Comparison of ENCODE assay signal across 8 mouse cellular contexts in the genomic region with DNA sequence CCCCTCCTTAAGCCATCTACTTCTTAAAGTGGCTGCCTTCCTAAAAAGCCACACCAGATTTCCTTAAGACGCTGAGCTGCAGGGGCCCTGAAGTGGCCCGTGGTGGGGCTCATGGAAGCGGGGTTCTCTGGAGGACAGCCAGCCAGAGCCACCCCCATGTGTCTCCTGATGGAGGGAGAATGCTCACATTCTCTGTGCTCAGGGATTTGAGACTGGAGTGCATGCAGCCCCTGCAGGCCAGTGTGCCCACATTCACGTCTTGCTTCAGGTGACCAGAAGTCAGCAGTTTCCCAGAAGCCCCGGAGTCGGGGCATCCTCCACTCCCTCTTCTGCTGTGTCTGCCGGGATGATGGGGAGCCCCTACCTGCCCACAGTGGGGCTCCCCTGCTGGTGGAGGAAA. TPM values are rescaled to one million over a fixed set of nuclear protein-coding genes. Genes with fewer than 3 reads are reported as not detected.
A peak's percentile ranks its signal among the peaks of the same experiment; 100 is the strongest.
DNase-seq lines count a peak whose midpoint lies in the region; ATAC-seq and TF ChIP-seq lines count a peak whose summit lies in the region.

No protein-coding gene starts in this region.

- no peak for ATAC-seq in embryonic facial prominence, embryonic 14.5 days (ENCODE audit: low read depth)
- ATAC-seq in intestine, postnatal 0 days, result no peak
- ATAC-seq in neural tube, embryonic 13.5 days (ENCODE audit: low read depth), result no peak

- peak overlapping the region; percentile 96 for H3K9ac ChIP-seq in liver, adult 2 months (ENCODE audit: low read depth, low read length)
- peak overlapping the region; percentile 100 for H3K9ac ChIP-seq in embryonic facial prominence, embryonic 14.5 days (ENCODE audit: low read depth, low read length)
- peak overlapping the region; percentile 96 for H3K9ac ChIP-seq in intestine, postnatal 0 days (ENCODE audit: low read depth, low read length)
- peak overlapping the region; percentile 88 for H3K9ac ChIP-seq in neural tube, embryonic 13.5 days

- H3K4me3 ChIP-seq in liver, adult 2 months (ENCODE audit: insufficient read depth, low read depth, low read length), result peak overlapping the region; percentile 92
- peak overlapping the region; percentile 91 for H3K4me3 ChIP-seq in embryonic facial prominence, embryonic 14.5 days (ENCODE audit: low read depth, low read length)
- peak overlapping the region; percentile 70 for H3K4me3 ChIP-seq in intestine, postnatal 0 days (ENCODE audit: low read depth, low read length)
- peak overlapping the region; percentile 93 for H3K4me3 ChIP-seq in neural tube, embryonic 13.5 days

- H3K79me2 ChIP-seq in liver, adult 2 months (ENCODE audit: control insufficient read depth, insufficient read depth, low read length), result peaks cover 17% of the 10 kb centered on the region; the same call in 1 of the 2 replicates

- intact Hi-C loops in left cerebral cortex, postnatal 4 days (cut with DNase I), result no loop called here

- TF ChIP-seq CTCF in liver, adult 2 months (IDR thresholded peaks at IDR 0.05; ENCODE audit: low read depth, low read length), result 0 out of 2 replicates have a peak, but pooled peaks have one; percentile 2
- TF ChIP-seq CTCF in intestine, postnatal 0 days (IDR thresholded peaks at IDR 0.05; ENCODE audit: low read depth), result peak; percentile 32; the same call in 1 of the 2 replicates

- H3K9me3 ChIP-seq in embryonic facial prominence, embryonic 14.5 days (ENCODE audit: control insufficient read depth, low read length), result no peaks in the 10 kb centered on the region
- no peaks in the 10 kb centered on the region for H3K9me3 ChIP-seq in intestine, postnatal 0 days (ENCODE audit: control insufficient read depth)
- H3K9me3 ChIP-seq in neural tube, embryonic 13.5 days, result no peaks in the 10 kb centered on the region

- no peak for TF ChIP-seq POLR2A in liver, adult 2 months (IDR thresholded peaks at IDR 0.05; ENCODE audit: extremely low read depth, insufficient read depth, low read length)

- H3K36me3 ChIP-seq in liver, adult 2 months (ENCODE audit: control insufficient read depth, insufficient read depth, low read length), result peaks cover 11% of the 10 kb centered on the region; the same call in 1 of the 2 replicates
- peaks cover 21% of the 10 kb centered on the region for H3K36me3 ChIP-seq in embryonic facial prominence, embryonic 14.5 days (ENCODE audit: control insufficient read depth, insufficient read depth, low read length)
- H3K36me3 ChIP-seq in intestine, postnatal 0 days (ENCODE audit: control insufficient read depth, insufficient read depth), result peaks cover 23% of the 10 kb centered on the region
- H3K36me3 ChIP-seq in neural tube, embryonic 13.5 days, result peaks cover 19% of the 10 kb centered on the region

- peak overlapping the region; percentile 96 for H3K4me2 ChIP-seq in embryonic facial prominence, embryonic 14.5 days (ENCODE audit: low read depth, low read length)
- H3K4me2 ChIP-seq in intestine, postnatal 0 days (replicated peaks; ENCODE audit: low read depth), result peak overlapping the region; percentile 96
- peak overlapping the region; percentile 95 for H3K4me2 ChIP-seq in neural tube, embryonic 13.5 days

- peak overlapping the region; percentile 81 for H3K27ac ChIP-seq in liver, adult 2 months (replicated peaks; ENCODE audit: insufficient read depth, low read depth, low read length)
- H3K27ac ChIP-seq in embryonic facial prominence, embryonic 14.5 days (replicated peaks; ENCODE audit: low read depth, low read length), result peak overlapping the region; percentile 99
- H3K27ac ChIP-seq in intestine, postnatal 0 days (ENCODE audit: low read depth, low read length), result peak overlapping the region; percentile 99
- 0 out of 2 replicates have a peak overlapping the region, but pooled peaks have one; percentile 13 for H3K27ac ChIP-seq in neural tube, embryonic 13.5 days (replicated peaks)

- no peak for DNase-seq in liver, adult 2 months (ENCODE audit: extremely low read depth, low read depth, low spot score)
- DNase-seq in liver, result no peak
- no peak for DNase-seq in embryonic facial prominence, embryonic 14.5 days (ENCODE audit: low spot score)
- DNase-seq in left cerebral cortex, adult 9 months (ENCODE audit: low spot score in 2 of 2), result no peak
- DNase-seq in left cerebral cortex, postnatal 4 days, result no peak
- DNase-seq in layer of hippocampus, postnatal 10 days (ENCODE audit: low spot score in 2 of 2), result no peak

- WGBS in liver, adult 2 months, result 9% methylated on average over 7 of the region's 7 CpGs
- 51% methylated on average over 7 of the region's 7 CpGs for WGBS in embryonic facial prominence, embryonic 14.5 days
- WGBS in intestine, postnatal 0 days, result 30% methylated on average over 7 of the region's 7 CpGs
- 53% methylated on average over 7 of the region's 7 CpGs for WGBS in neural tube, embryonic 13.5 days

- no peaks in the 10 kb centered on the region for H3K27me3 ChIP-seq in liver, adult 2 months (ENCODE audit: control insufficient read depth, insufficient read depth, low read length)
- H3K27me3 ChIP-seq in embryonic facial prominence, embryonic 14.5 days (replicated peaks; ENCODE audit: control insufficient read depth, insufficient read depth, low read length), result no peaks in the 10 kb centered on the region
- H3K27me3 ChIP-seq in intestine, postnatal 0 days (replicated peaks; ENCODE audit: control insufficient read depth, insufficient read depth, low read length), result no peaks in the 10 kb centered on the region
- peaks cover 15% of the 10 kb centered on the region for H3K27me3 ChIP-seq in neural tube, embryonic 13.5 days

- peaks cover 26% of the 10 kb centered on the region for H3K4me1 ChIP-seq in liver, adult 2 months (ENCODE audit: control insufficient read depth, insufficient read depth, low read length)
- peaks cover 21% of the 10 kb centered on the region for H3K4me1 ChIP-seq in embryonic facial prominence, embryonic 14.5 days (ENCODE audit: control insufficient read depth, insufficient read depth, low read length)
- peaks cover 5% of the 10 kb centered on the region for H3K4me1 ChIP-seq in intestine, postnatal 0 days (replicated peaks; ENCODE audit: control insufficient read depth, insufficient read depth, low read length)
- peaks cover 52% of the 10 kb centered on the region for H3K4me1 ChIP-seq in neural tube, embryonic 13.5 days (replicated peaks)

RNA-seq across cellular contexts. Expression of gene Ctdsp1, which starts 1.7 kb away (rescaled TPM):
- total RNA-seq in liver, adult 2 months (2014; rRNA removed), result 27.1 and 41.9 TPM in 2 replicates
- polyA plus RNA-seq in liver, adult 2 months (2012; rRNA removed), result 167 and 185 TPM in 2 replicates
- 83.7 and 92.8 TPM in 2 replicates for polyA plus RNA-seq in embryonic facial prominence, embryonic 14.5 days (2014; fragmentation: Nextera tagmentation; extraction: Ambion mirVana)
- 48.9 and 52.4 TPM in 2 replicates for polyA plus RNA-seq in intestine, postnatal 0 days (2015; fragmentation: Nextera tagmentation; extraction: Ambion mirVana)
- polyA plus RNA-seq in neural tube, embryonic 13.5 days (2015; fragmentation: Nextera tagmentation; extraction: Ambion mirVana), result 22.5 and 27.1 TPM in 2 replicates
- total RNA-seq in left cerebral cortex, postnatal 4 days (2021), result 10 to 100 TPM; 19.2 to 20.8 TPM
- total RNA-seq in layer of hippocampus, postnatal 10 days (2021), result 10 to 100 TPM; 23.8 to 27.2 TPM

RNA-seq across cellular contexts. Expression of gene Vil1, which starts 16.2 kb away (rescaled TPM):
- total RNA-seq in liver, adult 2 months (2014; rRNA removed), result 0.13 and 0.18 TPM in 2 replicates
- 0.22 and 0.26 TPM in 2 replicates for polyA plus RNA-seq in liver, adult 2 months (2012; rRNA removed)
- polyA plus RNA-seq in embryonic facial prominence, embryonic 14.5 days (2014; fragmentation: Nextera tagmentation; extraction: Ambion mirVana), result 0.13 TPM in 1 of 2 replicates, not detected in the other
- polyA plus RNA-seq in intestine, postnatal 0 days (2015; fragmentation: Nextera tagmentation; extraction: Ambion mirVana), result 217 and 244 TPM in 2 replicates
- polyA plus RNA-seq in neural tube, embryonic 13.5 days (2015; fragmentation: Nextera tagmentation; extraction: Ambion mirVana), result 0.10 and 0.12 TPM in 2 replicates
- total RNA-seq in left cerebral cortex, postnatal 4 days (2021), result under 1 TPM; 0.72 to 0.81 TPM
- total RNA-seq in layer of hippocampus, postnatal 10 days (2021), result 1 to 10 TPM in 1 of 2 experiments, under 1 TPM in 1; 0.31 to 1.2 TPM

RNA-seq across cellular contexts. Expression of gene Slc11a1, which starts 18.0 kb away (rescaled TPM):
- 17.5 and 23.4 TPM in 2 replicates for total RNA-seq in liver, adult 2 months (2014; rRNA removed)
- polyA plus RNA-seq in liver, adult 2 months (2012; rRNA removed), result 10.8 and 21.4 TPM in 2 replicates
- polyA plus RNA-seq in embryonic facial prominence, embryonic 14.5 days (2014; fragmentation: Nextera tagmentation; extraction: Ambion mirVana), result 5.6 and 5.7 TPM in 2 replicates
- 3.8 and 4.3 TPM in 2 replicates for polyA plus RNA-seq in intestine, postnatal 0 days (2015; fragmentation: Nextera tagmentation; extraction: Ambion mirVana)
- 2.7 and 3.1 TPM in 2 replicates for polyA plus RNA-seq in neural tube, embryonic 13.5 days (2015; fragmentation: Nextera tagmentation; extraction: Ambion mirVana)
- total RNA-seq in left cerebral cortex, postnatal 4 days (2021), result 1 to 10 TPM; 1.2 to 2.2 TPM
- 1 to 10 TPM; 2.0 to 3.0 TPM for total RNA-seq in layer of hippocampus, postnatal 10 days (2021)

RNA-seq across cellular contexts. Expression of gene Catip, which starts 31.1 kb away (rescaled TPM):
- total RNA-seq in liver, adult 2 months (2014; rRNA removed), result 0.09 TPM in 1 of 2 replicates, not detected in the other
- 0.09 TPM in 1 of 2 replicates, not detected in the other for polyA plus RNA-seq in liver, adult 2 months (2012; rRNA removed)
- 0.43 and 0.95 TPM in 2 replicates for polyA plus RNA-seq in embryonic facial prominence, embryonic 14.5 days (2014; fragmentation: Nextera tagmentation; extraction: Ambion mirVana)
- 0.25 and 0.33 TPM in 2 replicates for polyA plus RNA-seq in intestine, postnatal 0 days (2015; fragmentation: Nextera tagmentation; extraction: Ambion mirVana)
- 0.73 and 1.1 TPM in 2 replicates for polyA plus RNA-seq in neural tube, embryonic 13.5 days (2015; fragmentation: Nextera tagmentation; extraction: Ambion mirVana)
- total RNA-seq in left cerebral cortex, postnatal 4 days (2021), result 1 to 10 TPM in 1 of 2 experiments, under 1 TPM in 1; 0.74 to 1.1 TPM
- 1 to 10 TPM; 1.2 to 1.7 TPM for total RNA-seq in layer of hippocampus, postnatal 10 days (2021)

Comparison
In these comparisons a context has a peak if more than half of its experiments do, and no peak if none do; other contexts are left out.
1. H3K27ac ChIP-seq: peak in every context shown above with its lines; median percentile 99 in embryonic facial prominence, embryonic 14.5 days; 99 in intestine, postnatal 0 days; 81 in liver, adult 2 months; 13 in neural tube, embryonic 13.5 days.
2. RNA of gene Vil1, which starts 16.2 kb away (polyA plus RNA-seq): 217 to 244 TPM in intestine, postnatal 0 days; 0.22 to 0.26 TPM in liver, adult 2 months, 0.13 TPM in embryonic facial prominence, embryonic 14.5 days and 0.10 to 0.12 TPM in neural tube, embryonic 13.5 days; every median in the first group is over 100 times any median in the second.
3. Peak in every context shown above with its lines, with median percentiles within 50 percentile points of each other: H3K4me3 ChIP-seq, H3K9ac ChIP-seq and H3K4me2 ChIP-seq.